Mouse (Mus musculus): Measurements from ENCODE around the gene Omp.
"Not testable (repeated sequence)": the region's sequence is repeated elsewhere in the genome, so short reads cannot be mapped to it uniquely, and the experiment has no call there.

Gene Omp

GRCm38 (mm10) chr7:98145402-98145801, at the start of gene Omp:
Gene Omp, minus strand, starts transcription at chr7:98145502.
- no peak for DNase-seq (ENCODE audit: low spot score)

GRCm38 (mm10) chr7:98194026-98194792, 48.9 kb upstream of the Omp start:
- DNase-seq (ENCODE audit: low spot score) = peak; percentile 34

DNA sequence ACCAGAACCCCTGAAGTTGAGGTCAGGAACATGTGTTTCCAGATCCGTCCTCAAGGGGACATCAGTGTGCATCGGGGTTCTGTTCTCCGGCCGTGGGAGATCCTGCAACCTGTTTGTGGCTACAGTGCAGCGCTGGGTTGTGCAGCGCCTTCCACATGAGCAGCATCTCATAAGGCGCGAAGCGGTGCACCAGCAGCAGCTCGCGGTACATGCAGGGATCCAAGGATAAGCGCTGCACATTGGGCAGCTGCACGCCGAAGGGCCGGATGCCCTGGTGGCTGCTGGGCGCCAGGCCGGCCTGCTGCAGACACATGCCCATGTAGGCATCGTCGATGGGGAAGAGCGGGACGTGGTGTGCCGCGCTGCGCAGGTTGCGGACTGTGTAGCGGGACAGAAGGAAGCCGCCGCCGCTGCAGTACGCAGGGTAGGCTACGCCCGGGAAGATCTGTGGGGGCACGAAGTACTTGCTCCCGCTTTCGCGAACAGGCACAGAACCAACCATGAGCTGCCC, 48.3 kb upstream of the Omp start:
- peak; percentile 63 for DNase-seq (ENCODE audit: low spot score)

- peak; percentile 59 for DNase-seq (ENCODE audit: low spot score)
These were observed 46.4 kb upstream of the Omp start for GRCm38 (mm10) chr7:98191571-98192250.

GRCm38 (mm10) chr7:98190578-98190977, 45.3 kb upstream of the Omp start:
- DNase-seq (ENCODE audit: low spot score) = no peak

DNA sequence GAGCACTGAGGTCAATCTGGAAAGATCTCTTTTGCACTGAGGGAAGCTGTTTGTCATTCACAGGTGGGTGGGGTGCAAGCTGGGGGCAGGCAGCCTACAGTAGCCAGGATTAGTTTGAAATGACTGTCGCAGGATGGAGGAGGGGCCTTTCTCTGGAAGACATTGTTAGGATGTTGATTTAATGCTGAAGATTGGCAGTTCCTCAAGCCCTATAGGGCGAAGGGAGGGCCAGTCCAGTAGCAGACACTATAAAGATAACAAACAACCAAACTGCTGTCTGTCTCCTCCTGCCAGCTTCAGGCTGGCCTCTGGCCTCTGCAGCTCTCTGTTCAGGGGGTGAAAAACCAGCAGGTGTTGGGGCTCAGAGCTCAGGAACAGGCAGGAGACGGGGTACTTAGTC, 44.4 kb upstream of the Omp start:
- DNase-seq (ENCODE audit: low spot score) = no peak

GRCm38 (mm10) chr7:98188680-98189079, 43.4 kb upstream of the Omp start:
- no peak for DNase-seq (ENCODE audit: low spot score)

DNA sequence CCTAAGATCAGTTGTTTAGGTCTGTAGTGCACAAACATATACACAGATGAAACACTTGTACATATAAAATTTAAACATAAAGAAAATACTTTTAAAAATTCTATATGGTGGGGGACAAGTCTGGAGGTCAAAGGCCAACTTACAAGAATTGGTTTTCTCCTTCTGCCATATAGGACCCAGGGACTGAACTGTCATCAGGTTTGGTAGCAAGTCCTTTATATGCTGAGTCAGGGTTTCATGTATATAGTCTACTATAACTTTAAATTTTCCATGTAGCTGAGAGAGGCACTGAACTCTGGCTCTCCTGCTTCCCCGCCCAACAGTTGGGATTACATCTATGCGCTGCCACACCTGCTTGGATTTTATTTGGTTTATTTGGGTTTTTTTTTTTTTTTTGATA, 42.9 kb upstream of the Omp start:
- no peak for DNase-seq (ENCODE audit: low spot score)

- DNase-seq (ENCODE audit: low spot score) = not testable (repeated sequence)
These were observed 42.0 kb upstream of the Omp start for GRCm38 (mm10) chr7:98187332-98187731.

GRCm38 (mm10) chr7:98186637-98187036, 41.3 kb upstream of the Omp start:
- DNase-seq (ENCODE audit: low spot score) = no peak

- DNase-seq (ENCODE audit: low spot score) = no peak
These were observed 40.0 kb upstream of the Omp start for GRCm38 (mm10) chr7:98185326-98185725.

DNA sequence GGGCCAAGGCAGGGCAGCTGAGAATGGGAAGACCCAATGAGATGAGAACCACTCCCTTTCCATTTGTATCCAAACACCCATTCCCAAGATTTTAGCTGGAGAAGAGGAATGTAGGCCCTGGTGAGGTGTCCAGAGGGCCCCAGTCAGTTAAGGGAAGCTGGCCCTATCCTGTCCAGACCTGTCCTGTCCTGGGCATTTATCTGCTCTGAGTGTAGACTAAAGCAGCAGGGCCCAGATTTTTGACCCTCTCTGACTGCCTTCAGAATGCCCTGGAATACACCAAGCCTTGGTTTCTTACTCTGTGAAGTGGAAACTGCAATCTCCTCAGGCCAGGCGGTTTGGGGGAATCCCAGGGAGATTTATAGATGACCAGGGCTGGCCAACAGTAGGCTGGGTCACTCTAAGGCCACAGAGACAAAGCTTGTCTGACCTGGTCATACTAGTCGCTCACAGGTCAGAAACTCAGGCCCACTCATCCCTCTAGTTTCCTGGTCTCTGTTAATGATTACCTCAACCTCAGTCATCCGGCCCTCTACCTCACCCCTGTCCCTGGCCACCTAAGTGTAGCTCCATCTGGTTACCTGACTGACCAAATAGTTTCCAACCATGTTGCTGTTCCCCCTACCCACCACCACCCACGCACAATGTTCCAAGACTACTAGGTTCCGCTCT, 33.4 kb upstream of the Omp start:
- DNase-seq (ENCODE audit: low spot score) = no peak

- peak; percentile 74 for DNase-seq (ENCODE audit: low spot score)
These were observed 32.7 kb upstream of the Omp start, which contains the start of gene Capn5 for GRCm38 (mm10) chr7:98177929-98178559. Gene Capn5, minus strand, starts transcription at chr7:98178274.

- DNase-seq (ENCODE audit: low spot score) = no peak
These were observed 32.2 kb upstream of the Omp start for GRCm38 (mm10) chr7:98177566-98177928.

GRCm38 (mm10) chr7:98177071-98177485, 31.8 kb upstream of the Omp start:
- DNase-seq (ENCODE audit: low spot score) = no peak

DNA sequence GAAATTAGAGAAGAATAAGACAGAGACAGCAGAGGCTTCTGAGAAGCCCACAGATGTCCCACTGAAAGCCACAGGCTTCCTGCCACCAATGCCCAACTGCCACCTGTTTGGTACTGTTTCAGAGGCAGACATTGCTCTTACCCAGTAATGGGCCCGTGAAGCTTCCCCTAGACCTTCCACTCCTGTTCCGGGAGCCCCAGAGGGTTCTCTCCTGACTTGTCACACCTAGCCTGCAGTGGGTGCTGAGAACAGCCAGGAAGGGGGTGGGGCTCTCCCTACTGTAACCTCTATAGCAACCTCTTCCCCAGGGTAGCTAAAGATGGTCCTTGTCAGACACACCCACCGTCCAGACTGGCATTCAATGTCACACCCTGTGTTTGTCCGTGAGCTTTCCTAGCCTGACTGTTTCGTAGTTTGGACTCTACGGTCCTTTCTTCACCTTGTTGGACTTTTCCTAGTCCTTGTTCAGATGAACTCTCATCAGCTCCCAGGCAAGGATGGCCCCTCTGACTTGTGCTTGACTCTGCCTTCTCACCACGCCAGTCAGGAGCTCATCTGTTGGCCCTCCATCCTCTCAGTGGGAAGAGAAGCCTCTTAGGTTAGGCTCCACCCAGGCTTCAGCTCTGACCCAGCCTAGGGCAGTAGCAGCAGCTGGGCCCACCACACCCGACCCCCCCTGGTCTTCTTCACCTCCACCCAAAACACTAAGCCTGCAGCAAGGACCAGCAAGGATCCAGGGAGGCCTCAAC, 31.2 kb upstream of the Omp start:
- no peak for DNase-seq (ENCODE audit: low spot score)

- no peak for DNase-seq (ENCODE audit: low spot score)
These were observed 29.8 kb upstream of the Omp start for GRCm38 (mm10) chr7:98174883-98175755.

DNA sequence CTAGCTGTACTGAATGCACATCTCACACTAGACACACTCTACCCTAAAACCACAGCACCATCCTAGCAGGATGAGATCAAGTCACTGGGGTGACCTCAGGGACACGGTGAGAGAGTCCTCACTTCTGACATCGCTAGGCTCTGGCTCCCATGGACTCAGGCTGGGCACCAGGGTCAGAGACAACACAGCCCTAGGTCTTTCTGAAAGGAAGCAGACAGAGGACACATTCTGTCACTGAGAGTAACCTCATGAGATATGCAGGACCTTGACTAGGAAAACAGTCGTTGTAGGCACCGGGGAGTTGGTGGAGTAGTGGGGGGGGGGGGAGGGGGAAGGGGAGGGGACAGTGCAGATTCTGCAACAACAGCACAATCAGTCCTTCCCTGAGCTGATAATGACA, 28.1 kb upstream of the Omp start:
- DNase-seq (ENCODE audit: low spot score) = no peak

GRCm38 (mm10) chr7:98172661-98173060, 27.4 kb upstream of the Omp start:
- no peak for DNase-seq (ENCODE audit: low spot score)
